Mouse (Mus musculus): ENCODE results near the gene Cpsf4l. TPM values are rescaled to one million over a fixed set of nuclear protein-coding genes. Genes with fewer than 3 reads are reported as not detected.
"Not testable (repeated sequence)": the region's sequence is repeated elsewhere in the genome, so short reads cannot be mapped to it uniquely, and the experiment has no call there.

The Cpsf4l gene
- total RNA-seq, 2 experiments from 2014 or later: not detected

DNA sequence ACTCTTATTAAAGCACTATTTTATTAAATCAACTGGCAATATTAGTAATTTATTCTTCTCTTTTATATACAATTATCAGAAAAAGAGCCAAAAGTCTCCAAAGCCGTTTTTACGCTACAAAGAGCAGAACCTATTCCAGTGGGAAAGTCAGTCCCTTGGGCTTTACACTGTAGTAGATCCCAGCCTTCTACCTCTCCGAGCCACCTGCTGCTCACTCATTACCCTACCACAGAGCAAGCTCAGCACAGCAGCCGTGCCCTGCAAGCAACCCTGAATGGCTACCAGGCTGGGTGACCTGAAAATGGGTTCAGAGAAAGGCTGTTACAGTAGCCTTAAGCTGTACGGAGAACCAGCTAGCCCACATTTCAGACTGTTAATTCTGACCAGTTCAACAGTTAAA lies 35.2 kb downstream of the Cpsf4l start:
- DNase-seq: no peak

DNA sequence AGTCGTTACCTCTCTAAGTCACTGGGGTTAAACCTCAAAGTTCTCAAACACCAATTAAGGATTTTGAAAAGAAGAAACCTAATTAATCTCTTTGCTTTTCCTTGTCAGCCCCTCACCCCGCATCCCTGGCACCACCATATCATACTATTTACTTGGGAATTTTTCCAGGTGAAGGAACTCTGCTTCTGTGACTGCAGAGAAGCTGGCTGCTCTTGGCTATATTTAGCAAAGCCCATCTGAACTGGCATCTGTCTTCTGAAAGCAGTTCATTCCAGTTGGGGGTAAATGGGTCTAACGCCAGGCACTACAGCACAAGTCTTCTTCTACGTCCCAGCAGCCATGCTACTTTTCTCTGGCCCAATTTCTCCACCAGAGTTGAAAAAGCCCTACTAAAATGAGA lies 36.2 kb downstream of the Cpsf4l start:
- no peak for DNase-seq
- intact Hi-C loops (cut with DNase I; ENCODE audit: low total_unique reads): no loop called here

More for the DNA sequence above, 35.2 kb downstream of the Cpsf4l start:
- intact Hi-C loops (cut with DNase I; ENCODE audit: low total_unique reads): no loop called here

DNA sequence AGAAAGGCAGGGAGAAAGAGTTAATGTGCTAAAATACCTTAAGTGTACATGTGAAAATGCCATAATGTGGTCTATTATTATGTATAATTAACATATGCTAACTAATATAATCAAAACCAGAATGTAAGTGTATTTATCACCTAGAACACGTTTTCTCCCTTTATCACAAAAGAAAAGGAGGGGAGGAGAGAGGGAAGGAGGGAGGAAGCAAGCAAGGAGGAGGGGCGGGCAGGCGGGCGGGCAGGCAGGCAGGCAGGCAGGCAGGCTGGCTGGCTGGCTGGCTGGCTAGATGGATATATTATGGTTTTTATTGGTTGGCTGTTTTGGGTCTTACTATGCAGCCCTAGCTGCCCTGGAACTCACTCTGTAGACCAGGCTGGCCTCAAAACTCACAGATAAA lies 40.1 kb downstream of the Cpsf4l start:
- no peak for DNase-seq
- intact Hi-C loops (cut with DNase I; ENCODE audit: low total_unique reads): no loop called here

DNA sequence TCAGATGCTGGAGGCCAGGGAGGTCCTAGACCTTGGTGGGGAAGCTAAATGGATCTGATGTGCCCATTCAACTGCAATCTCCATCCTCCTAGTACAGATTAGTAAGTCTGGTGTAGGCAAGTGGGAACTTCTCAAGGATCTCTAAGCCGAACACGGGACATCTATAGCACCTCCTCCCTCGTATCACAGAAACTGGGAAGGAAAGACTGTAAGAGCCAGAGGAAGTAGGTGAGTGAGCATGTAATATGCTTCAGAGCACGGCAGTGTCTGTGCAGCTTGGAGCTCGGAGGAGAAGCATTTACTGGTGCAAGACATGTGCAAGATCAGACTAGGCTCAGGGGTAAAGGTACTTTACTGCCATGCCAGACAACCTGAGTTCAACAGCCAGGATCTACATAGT lies 41.0 kb downstream of the Cpsf4l start:
- DNase-seq: no peak
- intact Hi-C loops (cut with DNase I; ENCODE audit: low total_unique reads): no loop called here

DNA sequence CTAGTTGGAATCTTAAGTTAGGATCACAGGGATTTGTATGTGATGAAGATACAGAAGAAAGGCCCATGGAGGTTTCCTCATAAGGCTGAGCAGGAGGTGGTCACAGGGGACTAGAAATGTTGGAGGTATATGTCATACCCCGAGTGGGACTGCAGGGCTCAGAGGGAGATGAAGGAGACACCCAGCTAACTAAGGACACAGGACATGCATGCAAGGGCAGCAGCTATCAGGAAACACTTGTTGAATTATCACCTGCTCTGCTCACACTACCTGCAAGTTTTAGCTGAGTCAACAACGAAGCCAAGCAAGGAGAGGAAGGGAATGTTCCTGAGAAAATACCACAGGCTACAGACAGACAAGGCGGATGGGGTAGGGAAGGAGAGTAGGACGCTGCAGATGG lies 42.1 kb downstream of the Cpsf4l start:
- no peak for DNase-seq
- intact Hi-C loops (cut with DNase I; ENCODE audit: low total_unique reads): no loop called here

DNA sequence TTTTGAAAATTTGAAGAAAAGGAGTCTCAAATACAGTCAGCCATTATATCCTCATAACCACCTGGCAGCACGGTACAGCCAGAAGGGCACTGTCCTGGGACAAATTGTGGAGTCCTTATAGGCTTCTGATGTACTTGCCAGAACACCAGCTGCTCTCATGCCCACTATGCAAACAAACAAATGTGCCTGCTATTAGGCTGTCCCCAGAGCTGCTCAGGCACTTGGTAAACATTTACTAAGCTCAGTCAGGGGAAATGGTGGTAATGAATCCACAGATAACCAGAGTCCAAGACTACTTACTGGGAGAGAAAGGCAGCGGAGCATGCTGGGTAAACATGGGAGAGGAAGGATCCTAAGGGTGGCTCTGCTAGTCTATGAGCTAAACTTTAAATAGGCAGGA lies 42.7 kb downstream of the Cpsf4l start:
- no peak for DNase-seq
- intact Hi-C loops (cut with DNase I; ENCODE audit: low total_unique reads): no loop called here

DNA sequence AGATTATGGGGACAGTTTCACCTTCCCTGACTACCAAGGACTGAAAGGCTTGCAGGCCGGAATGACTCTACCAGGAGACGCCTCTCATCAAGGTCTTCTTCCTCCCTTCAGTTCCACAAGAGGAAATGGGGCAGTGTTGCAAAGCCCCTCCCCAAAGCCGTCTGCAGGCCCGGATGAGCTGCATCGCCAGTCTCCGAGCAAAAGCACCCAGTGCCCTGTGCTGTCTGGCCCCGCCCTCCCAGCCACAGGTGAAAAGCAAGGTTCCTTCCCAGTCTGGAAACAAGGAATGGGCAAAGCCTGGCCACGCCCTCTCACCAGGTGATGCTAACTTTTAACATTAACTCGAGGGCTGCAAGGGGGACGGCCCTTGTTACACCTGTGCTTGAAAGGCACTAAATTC lies 43.2 kb downstream of the Cpsf4l start:
- intact Hi-C loops (cut with DNase I; ENCODE audit: low total_unique reads): no loop called here
- no peak for DNase-seq

DNA sequence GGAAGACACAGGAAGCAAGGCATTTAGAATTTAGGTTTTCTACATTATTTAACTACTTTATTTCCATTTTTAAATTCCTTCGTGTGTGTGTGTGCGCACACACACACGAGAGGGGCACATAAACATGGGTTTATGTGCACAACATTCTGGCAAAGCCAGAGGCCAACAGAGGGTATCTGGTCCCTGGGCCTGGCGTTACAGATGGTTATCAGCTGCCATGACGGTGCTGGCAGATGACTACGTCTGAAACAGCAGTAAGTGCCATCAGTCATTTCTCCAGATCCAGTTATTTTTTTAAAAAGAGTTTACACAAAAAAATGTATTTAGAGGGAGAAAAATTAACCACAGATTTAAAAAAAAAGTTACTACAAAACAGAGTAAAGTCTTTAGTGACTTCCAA lies 43.6 kb downstream of the Cpsf4l start:
- intact Hi-C loops (cut with DNase I; ENCODE audit: low total_unique reads): no loop called here

DNA sequence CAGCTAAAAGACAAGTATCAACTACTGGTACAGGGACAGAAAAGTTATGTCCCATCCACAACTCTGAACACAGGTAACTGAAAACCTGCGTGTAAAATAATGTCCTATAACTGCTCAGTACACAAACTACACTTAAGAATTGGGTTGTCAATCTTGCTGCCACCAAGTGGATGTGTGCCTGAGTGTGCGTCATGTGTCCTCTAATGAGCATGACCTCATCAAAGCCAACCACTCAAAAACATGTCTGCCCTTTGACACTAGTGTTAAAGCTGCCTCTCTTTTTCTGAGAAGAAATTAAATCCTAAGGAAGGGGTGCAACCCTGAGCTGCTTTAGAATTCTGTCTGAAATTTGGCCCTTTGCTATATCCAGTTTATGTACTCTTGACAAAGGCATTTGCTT lies 45.5 kb downstream of the Cpsf4l start:
- DNase-seq: no peak
- intact Hi-C loops (cut with DNase I; ENCODE audit: low total_unique reads): no loop called here

More for the DNA sequence above, 43.6 kb downstream of the Cpsf4l start:
- DNase-seq: no peak

DNA sequence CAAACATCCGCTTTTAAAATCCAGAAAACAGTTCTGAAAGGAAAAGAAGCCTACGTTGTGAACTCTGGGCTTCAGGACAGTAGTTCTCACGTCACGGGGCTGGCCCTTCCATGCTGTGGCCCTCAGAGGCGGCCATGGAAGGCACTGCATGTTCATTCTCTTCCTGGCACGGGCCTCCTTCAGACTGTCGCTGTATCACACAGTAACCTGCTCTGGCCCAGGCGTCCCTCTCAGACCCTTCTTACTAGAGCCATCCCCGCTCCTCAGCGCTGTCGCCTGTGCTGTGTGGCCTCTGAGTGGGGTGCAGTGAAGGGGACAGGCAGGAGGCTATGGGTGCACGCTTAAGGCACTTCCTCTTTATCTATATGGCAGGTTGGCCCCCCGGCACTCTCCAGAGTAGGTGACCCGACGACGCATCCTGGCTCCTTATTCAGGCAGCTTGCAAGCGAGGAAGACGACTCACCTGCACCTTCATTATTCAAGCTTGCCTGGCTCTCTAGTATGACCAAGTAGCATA lies 47.9 kb downstream of the Cpsf4l start:
- DNase-seq: no peak
- intact Hi-C loops (cut with DNase I; ENCODE audit: low total_unique reads): no loop called here

DNA sequence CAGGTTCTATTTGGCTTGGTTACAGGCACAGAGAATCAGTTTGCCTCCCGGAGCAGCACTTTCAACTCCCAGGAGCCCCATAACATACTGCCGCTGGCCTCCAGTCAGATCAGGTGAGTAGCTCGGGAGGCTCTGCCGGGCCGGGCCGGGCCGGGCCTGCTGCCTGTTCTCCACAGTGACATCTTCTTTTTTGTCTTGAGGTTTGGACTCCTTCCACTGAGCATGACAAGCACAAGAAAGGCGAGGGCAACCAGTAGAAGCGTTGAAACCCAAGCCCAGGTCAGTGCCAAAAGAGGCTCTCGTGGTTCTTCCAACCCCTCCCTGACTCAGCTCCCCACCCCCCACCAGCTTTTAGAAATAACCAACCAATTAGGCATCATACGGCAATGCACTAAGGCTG lies 48.9 kb downstream of the Cpsf4l start:
- DNase-seq: no peak
- intact Hi-C loops (cut with DNase I; ENCODE audit: low total_unique reads): no loop called here

DNA sequence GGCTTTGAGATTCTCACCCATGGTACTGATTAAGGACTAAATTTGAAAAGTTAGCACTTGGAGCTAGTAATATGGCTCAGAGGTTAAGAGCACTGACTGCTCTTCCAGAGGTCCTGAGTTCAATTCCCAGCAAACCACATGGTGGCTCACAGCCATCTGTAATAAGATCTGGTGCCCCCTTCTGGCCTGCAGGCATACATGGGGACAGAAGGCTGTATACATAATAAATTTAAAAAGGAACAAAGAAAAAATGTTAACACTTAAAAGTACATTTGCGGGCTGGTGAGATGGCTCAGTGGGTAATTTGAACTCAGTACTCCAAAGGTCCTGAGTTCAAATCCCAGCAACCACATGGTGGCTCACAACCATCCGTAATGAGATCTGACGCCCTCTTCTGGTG lies 49.6 kb downstream of the Cpsf4l start:
- intact Hi-C loops (cut with DNase I; ENCODE audit: low total_unique reads); DNase-seq: not testable (repeated sequence)

DNA sequence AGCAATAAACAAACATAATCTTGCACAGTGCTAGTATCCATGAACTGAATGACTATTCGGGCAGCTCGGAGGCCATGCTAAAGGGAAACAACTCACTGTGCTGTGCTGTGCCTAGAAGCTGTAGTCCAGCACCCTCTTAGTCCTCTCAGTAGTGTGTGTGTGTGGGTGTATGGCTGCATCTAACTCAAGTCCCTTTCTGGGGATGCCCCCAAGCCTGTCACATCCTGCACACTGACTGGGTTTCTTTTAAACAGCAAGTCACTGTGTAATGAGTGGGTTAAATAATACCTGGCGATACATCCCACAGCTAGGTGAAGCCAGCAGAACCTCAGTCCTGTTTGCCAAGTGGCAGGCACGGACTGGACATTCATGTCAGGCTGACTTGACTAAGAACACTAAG lies 51.1 kb downstream of the Cpsf4l start:
- DNase-seq: no peak
- intact Hi-C loops (cut with DNase I; ENCODE audit: low total_unique reads): no loop called here

DNA sequence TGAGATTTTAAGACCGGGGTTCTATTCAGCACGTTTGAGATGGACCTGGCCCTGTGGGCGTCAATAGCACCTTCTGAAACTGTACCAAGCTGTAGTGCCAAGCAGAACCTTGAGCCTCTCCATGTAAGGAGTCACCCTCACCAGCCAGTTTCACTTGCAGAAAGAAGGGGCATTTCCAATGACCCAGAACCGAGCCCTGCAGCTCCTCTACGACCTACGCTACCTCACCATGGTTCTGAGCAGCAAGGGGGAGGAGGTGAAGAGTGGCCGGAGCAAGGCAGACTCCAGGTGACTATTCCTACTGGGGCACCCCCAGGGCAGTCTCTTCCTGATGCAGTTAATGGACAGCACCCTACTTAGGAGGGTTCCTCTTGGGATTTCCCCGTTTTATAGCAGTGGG lies 51.5 kb downstream of the Cpsf4l start:
- intact Hi-C loops (cut with DNase I; ENCODE audit: low total_unique reads): no loop called here
- no peak for DNase-seq

DNA sequence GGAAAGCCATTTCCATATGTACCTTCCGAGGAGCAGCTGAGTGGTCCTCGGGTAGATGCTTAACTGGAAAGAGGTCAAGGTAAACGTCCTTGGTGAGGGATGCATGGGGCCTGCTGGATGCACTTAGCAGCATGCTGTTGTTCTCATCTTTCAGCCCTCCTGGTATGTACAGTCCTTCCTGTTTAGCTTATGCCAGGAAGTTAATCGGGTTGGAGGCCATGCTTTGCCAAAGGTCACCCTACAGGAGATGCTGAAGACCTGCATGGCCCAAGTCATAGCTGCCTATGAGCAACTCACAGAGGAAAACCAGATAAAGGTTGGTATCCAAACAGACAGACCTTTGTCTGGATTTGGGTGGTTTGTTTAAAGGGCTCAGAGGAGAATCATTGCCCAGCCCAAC lies 52.6 kb downstream of the Cpsf4l start:
- no peak for DNase-seq
- intact Hi-C loops (cut with DNase I; ENCODE audit: low total_unique reads): no loop called here

DNA sequence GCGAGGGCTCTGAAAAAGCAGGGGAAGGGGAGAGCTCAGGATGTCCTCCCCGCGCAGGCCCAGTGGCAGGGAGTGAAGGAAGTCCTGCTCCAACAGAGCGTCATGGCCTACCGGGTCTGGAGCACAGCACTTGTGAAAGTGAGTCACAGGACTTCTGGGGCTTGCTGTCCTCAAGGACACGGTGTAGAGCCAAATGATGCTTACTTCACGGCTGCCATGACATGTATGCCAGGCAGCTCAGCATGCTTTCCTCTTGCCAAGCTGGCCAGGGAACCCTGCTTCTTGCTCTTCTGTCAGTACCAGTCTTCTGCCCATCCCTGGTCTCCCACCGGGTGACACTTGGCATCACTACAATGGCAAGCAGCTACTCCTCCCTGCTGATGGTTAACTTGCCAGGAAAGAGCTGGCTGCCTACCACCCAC lies 53.3 kb downstream of the Cpsf4l start:
- intact Hi-C loops (cut with DNase I; ENCODE audit: low total_unique reads): no loop called here
- DNase-seq: no peak

DNA sequence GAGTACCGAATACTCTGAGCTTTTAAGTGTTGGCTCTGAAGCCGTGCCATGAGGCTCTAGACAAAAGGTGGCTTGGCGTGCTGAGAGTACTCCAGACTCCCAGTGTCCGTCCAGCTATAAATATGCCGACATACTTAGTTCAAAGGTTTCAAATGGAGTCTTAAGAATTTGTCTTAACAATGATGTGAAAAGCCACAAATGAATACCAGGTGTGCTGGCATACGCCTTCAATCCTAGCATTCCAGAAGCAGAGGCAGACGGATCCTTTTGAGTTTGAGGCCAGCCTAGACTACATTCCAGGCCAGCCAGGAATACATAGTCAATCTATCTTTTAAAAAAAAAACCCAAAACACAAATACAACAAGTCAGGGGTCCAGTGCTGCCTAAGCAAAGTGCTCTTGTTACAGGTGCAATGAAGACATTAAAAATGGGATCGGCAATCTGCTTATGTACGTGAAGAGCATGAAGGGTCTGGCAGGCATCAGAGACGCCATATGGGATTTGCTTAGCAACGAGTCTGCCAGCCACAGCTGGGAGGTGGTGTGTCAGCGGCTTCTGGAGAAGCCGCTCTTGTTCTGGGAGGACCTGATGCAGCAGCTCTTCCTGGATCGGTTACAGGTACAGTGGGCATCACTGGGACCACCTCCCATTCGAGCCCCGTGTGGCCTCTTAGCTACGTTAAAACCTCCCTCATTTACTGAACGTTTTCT lies 55.1 kb downstream of the Cpsf4l start:
- no peak for DNase-seq
- intact Hi-C loops (cut with DNase I; ENCODE audit: low total_unique reads): loop anchor here (5.0 kb wide), 1 partner anchor 33 kb away; no protein-coding TSS in a partner anchor

DNA sequence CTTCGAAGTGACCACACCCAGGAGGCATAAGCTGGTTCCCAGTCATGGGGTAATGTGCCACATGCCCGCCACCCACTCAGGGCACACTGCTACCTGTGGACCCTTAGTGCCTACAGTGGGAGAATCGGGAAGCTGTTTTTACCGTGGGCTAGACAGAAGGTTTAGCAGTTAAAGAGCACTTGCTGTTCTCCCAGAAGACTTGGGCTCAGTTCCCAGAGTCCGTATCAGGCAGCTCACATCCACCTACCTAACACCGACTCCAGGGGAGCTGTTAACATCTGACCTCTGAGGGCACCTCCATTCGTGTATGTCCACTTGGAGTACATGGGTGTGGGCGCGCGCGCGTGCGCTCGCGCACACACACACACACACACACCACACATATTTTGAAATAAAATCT lies 55.7 kb downstream of the Cpsf4l start:
- DNase-seq: no peak
- intact Hi-C loops (cut with DNase I; ENCODE audit: low total_unique reads): loop anchor here (5.0 kb wide), 1 partner anchor 33 kb away; no protein-coding TSS in a partner anchor

DNA sequence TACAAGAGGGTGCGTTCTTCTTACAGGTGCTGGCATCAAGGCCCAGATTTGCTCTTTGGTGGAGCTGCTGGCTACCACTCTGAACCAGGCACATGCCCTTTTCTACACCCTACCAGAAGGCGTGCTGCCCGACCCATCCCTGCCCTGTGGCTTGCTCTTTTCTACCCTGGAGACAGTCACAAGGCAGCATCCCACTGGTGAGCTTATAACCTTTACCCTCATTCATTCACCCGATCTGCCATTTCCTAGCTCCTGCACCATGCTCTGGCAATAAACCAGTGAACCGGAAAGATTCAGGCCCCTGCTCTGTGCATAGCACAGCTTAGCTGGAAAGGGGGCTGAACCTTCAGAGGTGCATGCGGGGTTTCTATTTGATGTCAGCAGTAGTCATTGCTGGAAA lies 57.3 kb downstream of the Cpsf4l start:
- no peak for DNase-seq
- intact Hi-C loops (cut with DNase I; ENCODE audit: low total_unique reads): loop anchor here (5.0 kb wide), 1 partner anchor 35 kb away; no protein-coding TSS in a partner anchor

DNA sequence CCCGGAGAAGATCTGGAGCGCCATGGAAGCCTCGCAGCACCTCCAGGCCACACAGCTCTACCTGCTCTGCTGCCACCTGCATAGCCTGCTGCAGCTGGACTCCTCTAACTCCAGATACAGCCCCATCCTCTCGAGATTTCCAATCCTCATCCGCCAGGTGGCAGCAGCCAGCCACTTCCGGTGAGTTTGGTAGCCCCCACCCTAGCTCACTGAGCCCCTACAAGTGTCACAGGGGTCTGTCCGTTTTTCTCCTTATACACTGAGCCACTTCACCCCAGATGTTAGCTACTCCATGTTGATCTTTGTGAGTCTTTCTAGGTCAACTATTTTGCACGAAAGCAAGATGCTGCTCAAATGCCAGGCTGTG lies 57.9 kb downstream of the Cpsf4l start:
- intact Hi-C loops (cut with DNase I; ENCODE audit: low total_unique reads): loop anchor here (5.0 kb wide), 1 partner anchor 35 kb away; no protein-coding TSS in a partner anchor
- peak; percentile 41 for DNase-seq

DNA sequence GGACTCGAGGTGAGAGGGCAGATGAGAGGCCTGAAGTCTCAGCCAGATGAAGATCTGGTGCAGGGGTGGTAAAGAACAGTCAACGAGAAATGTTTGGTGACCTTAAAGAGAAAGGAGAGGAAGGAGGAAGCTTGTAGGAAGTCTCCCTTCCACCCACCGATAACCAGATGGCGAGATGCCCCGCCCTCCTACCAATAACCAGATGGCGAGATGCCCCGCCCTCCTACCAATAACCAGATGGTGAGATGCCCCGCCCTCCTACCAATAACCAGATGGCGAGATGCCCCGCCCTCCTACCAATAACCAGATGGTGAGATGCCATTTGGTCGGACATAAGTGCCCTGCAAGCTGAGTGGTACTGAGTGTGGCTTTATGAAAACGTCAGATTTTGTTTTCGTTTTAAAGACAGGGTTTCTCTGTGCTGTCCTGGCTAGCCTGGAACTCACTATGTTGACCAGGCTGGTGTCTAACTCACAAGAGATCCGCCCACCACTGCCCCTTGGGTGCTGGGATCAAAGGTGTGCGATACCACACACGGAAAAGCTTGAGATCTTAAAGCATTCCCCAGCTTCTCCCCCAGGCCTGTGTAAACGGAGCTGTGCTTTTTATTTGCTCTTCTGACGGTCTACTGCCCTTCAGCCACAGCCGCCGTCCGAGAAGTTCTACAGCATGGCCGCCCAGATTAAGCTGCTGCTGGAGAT lies 58.5 kb downstream of the Cpsf4l start:
- DNase-seq: no peak
- intact Hi-C loops (cut with DNase I; ENCODE audit: low total_unique reads): loop anchor here (5.0 kb wide), 1 partner anchor 36 kb away; no protein-coding TSS in a partner anchor

All from gastrocnemius, postnatal 14 days (tissue).